Mouse (Mus musculus): ENCODE data around the gene Mpi. TPM values are rescaled to one million over a fixed set of nuclear protein-coding genes. Genes with fewer than 3 reads are reported as not detected.
A peak's percentile ranks its signal among the peaks of the same experiment; 100 is the strongest.

Gene Mpi
- polyA plus RNA-seq (2016; fragmentation: Nextera tagmentation; extraction: Ambion mirVana): 60.0 and 61.3 TPM in 2 replicates

DNA sequence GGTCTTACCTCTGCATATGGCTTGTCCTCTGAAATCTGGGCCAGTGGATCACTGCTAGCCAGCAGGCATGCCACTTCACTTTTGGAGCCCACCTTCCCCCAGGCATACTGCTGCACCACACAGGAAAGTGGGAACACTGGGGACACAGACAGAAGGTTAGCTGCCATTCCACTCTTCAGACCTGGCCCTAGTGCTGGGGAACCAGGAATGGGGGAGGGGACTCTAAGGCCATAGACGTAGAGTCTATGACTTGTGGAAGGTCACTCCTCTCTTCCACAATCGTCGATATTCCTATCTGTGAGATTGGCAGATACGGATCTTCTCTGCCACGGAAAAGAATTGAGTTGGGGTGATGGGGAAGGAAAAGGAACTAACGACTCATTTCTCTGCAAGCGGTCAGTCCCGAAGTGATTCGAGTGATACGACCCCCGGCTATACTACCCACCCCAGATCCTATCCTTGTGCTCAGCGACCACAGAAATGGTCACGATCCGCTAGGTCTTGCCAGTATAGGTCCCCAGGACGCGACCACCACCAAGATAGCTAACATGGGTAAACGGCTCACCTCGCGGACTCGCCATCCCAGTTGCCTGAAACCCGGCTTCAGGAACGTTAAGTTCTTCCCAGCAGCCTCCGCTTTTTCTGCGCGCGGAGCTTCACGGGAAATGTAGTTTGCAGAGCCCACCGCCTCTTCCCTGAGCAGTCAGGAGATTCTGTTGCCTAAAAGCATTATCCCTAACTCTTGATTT, at the start of gene Mpi:
TSS of gene Mpi (minus strand) at position 625 of the 749 bp plus-strand sequence.
- Histone ChIP-seq H3K27me3 (ENCODE audit: low read depth, poor library complexity, severe bottlenecking) (no peaks in the 10 kb centered on the region), H3K36me3 (peaks cover 34% of the 10 kb centered on the region), H3K9me3 (replicated peaks) (no peaks in the 10 kb centered on the region), H3K4me3 (peak within 1 kb of the TSS; percentile 61), H3K4me1 (peaks cover 12% of the 10 kb centered on the region), H3K27ac (peak within 1 kb of the TSS; percentile 73)
- WGBS: under 1% methylated on average over 28 of the region's 28 CpGs
- peak; percentile 74 for DNase-seq (ENCODE audit: low spot score)

GRCm38 (mm10) chr9:57602098-57602497, 49.5 kb upstream of the Mpi start:
- Histone ChIP-seq H3K4me1 (peaks cover 30% of the 10 kb centered on the region), H3K9me3 (replicated peaks) (no peaks in the 10 kb centered on the region), H3K36me3 (no peaks in the 10 kb centered on the region), H3K27ac (no peak overlapping the region), H3K4me3 (no peak overlapping the region), H3K27me3 (ENCODE audit: low read depth, poor library complexity, severe bottlenecking) (peaks cover 24% of the 10 kb centered on the region)
- no peak for DNase-seq (ENCODE audit: low spot score)
- 55% methylated on average over 8 of the region's 8 CpGs for WGBS

DNA sequence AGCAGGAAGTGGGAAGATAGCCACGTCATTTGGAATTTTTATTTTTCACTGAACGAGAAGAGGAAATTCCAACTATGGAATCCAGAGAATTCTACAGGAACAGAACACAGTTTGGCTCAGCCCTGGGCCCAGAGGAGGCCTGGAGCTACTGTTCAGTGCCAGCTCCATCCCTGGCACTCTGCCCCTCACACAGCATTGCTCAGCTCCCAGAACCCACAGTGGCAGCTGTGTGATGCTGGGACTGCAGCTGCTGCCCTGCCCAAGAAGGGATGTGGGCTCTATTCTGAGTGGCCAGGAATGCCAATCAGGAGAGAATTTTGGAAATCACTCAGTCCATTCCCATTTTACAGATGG, 48.8 kb upstream of the Mpi start:
- 62% methylated on average over 2 of the region's 2 CpGs for WGBS
- Histone ChIP-seq H3K36me3 (no peaks in the 10 kb centered on the region), H3K4me1 (peaks cover 29% of the 10 kb centered on the region), H3K27ac (no peak overlapping the region), H3K4me3 (no peak overlapping the region), H3K9me3 (replicated peaks) (no peaks in the 10 kb centered on the region), H3K27me3 (ENCODE audit: low read depth, poor library complexity, severe bottlenecking) (peaks cover 16% of the 10 kb centered on the region)
- no peak for DNase-seq (ENCODE audit: low spot score)

DNA sequence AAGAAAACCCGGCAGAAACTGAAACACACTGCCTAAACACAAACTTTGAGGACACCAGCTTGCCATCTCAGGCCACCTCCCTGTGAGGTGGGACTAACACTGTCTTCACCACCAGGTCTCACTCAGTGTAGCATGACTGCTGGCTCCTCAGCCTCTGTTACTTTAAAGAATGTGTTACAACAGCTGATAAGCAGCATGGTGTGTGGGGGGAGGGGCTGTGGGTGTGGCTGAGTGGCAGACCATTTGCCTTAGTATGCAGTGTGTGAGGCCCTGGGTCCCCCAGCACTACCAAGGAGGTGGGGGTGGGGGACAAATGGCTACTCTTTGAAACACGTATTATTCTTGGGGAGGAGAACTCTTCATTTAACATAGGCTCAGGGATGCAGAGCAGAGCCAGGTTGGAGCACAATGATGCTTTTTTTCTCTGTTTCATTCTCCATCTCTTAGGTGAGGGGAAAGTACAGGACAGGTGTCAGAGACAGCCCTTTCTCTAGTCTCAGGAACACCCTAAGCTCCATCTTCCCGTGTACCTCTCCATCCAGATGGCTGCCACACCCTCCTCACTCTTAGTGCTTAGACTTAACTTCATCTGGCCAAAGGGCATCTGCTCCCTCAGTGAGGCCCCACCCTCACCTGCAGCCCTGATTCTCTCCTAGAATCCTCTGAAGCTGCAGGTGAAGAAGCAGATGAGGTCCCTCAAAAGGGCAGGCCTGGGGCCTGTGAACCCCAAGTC, 48.2 kb upstream of the Mpi start:
- Histone ChIP-seq H3K27me3 (ENCODE audit: low read depth, poor library complexity, severe bottlenecking) (peaks cover 11% of the 10 kb centered on the region), H3K4me1 (peaks cover 24% of the 10 kb centered on the region), H3K27ac (no peak overlapping the region), H3K36me3 (no peaks in the 10 kb centered on the region), H3K4me3 (no peak overlapping the region), H3K9me3 (replicated peaks) (no peaks in the 10 kb centered on the region)
- WGBS: 11% methylated on average over 3 of the region's 3 CpGs
- no peak for DNase-seq (ENCODE audit: low spot score)

GRCm38 (mm10) chr9:57598851-57599563, 46.4 kb upstream of the Mpi start:
- H3K4me1 ChIP-seq: peaks cover 24% of the 10 kb centered on the region
- 56% methylated on average over 8 of the region's 8 CpGs for WGBS

DNA sequence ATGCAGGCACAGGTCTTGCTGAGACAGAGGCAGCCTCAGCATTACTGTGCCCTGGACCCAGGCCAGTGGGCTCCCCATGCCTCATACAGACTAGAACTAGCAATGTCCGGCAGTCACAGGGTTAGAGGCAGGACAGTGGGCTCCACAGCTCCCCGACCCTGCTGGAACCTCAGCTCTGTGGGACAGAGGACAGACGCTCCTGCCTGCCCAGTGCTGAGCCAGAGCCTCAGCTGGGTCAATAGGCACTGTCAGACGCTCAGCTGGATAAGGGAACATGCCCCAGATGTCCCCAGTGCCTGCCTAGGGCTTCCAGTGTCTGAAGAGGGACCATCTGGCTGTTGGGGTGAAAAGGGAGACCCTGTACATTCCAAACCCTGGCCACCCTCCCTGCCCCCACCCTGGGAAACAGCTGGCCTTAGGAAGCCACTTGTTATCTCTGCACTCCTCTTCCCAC, 45.4 kb upstream of the Mpi start:
- H3K27ac ChIP-seq: no peak overlapping the region
- no peaks in the 10 kb centered on the region for H3K27me3 ChIP-seq (ENCODE audit: low read depth, poor library complexity, severe bottlenecking)
- WGBS: 26% methylated on average over 4 of the region's 4 CpGs
- H3K9me3 ChIP-seq (replicated peaks): no peaks in the 10 kb centered on the region
- no peak overlapping the region for H3K4me3 ChIP-seq
- H3K36me3 ChIP-seq: peaks cover 21% of the 10 kb centered on the region
- peaks cover 24% of the 10 kb centered on the region for H3K4me1 ChIP-seq
- DNase-seq (ENCODE audit: low spot score): no peak

More at GRCm38 (mm10) chr9:57598851-57599563, 46.4 kb upstream of the Mpi start:
- H3K27ac ChIP-seq: no peak overlapping the region
- H3K4me3 ChIP-seq: no peak overlapping the region
- DNase-seq (ENCODE audit: low spot score): no peak
- H3K27me3 ChIP-seq (ENCODE audit: low read depth, poor library complexity, severe bottlenecking): no peaks in the 10 kb centered on the region
- H3K9me3 ChIP-seq (replicated peaks): no peaks in the 10 kb centered on the region
- peaks cover 12% of the 10 kb centered on the region for H3K36me3 ChIP-seq

DNA sequence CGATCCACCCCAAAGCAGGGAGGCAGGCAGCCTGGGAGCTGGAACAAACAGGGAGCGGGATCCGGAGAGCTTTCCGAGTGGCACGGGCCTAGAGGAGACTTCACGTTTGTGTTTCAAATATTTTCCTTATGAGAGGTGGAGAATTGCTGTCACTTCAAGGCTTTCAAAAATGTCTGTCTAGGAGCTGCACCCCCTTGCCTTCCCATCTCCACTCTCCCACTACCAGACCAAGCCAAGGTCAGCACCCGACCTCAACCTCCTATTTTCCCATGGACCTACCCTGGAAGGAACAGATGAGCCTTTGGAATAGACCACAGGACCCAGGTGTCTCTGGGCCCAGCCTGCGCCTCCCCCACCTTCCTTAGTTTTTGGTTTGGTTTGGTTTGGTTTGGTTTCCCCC, 44.7 kb upstream of the Mpi start:
- Histone ChIP-seq H3K27me3 (ENCODE audit: low read depth, poor library complexity, severe bottlenecking) (no peaks in the 10 kb centered on the region), H3K27ac (no peak overlapping the region), H3K4me1 (peaks cover 24% of the 10 kb centered on the region), H3K9me3 (replicated peaks) (no peaks in the 10 kb centered on the region), H3K4me3 (no peak overlapping the region), H3K36me3 (peaks cover 22% of the 10 kb centered on the region)
- 90% methylated on average over 8 of the region's 8 CpGs for WGBS
- DNase-seq (ENCODE audit: low spot score): no peak

DNA sequence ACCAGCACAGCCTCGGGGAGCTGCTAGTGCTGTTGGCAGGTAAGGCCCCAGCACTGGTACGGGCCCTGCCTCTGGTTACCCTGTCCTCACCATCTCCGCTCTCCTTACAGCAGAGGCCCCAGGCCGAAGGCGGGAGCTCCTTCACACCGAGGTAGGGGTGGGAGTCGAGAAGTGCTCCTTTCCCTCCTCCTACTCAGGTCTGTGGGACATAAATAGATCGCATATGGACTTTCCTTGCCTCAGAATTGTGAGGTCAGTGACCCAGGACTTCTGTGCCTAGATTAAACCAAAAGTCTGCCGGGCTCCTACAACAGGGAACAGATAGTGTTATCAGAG, 41.6 kb upstream of the Mpi start:
- H3K9me3 ChIP-seq (replicated peaks): no peaks in the 10 kb centered on the region
- no peak for DNase-seq (ENCODE audit: low spot score)
- H3K27ac ChIP-seq: peak overlapping the region; percentile 0; the same call in 1 of the 2 replicates
- 77% methylated on average over 9 of the region's 9 CpGs for WGBS
- H3K4me3 ChIP-seq: no peak overlapping the region
- H3K4me1 ChIP-seq: peaks cover 27% of the 10 kb centered on the region
- H3K27me3 ChIP-seq (ENCODE audit: low read depth, poor library complexity, severe bottlenecking): no peaks in the 10 kb centered on the region
- peaks cover 22% of the 10 kb centered on the region for H3K36me3 ChIP-seq

- 56% methylated on average over 12 of the region's 12 CpGs for WGBS
- H3K27me3 ChIP-seq (ENCODE audit: low read depth, poor library complexity, severe bottlenecking): no peaks in the 10 kb centered on the region
- DNase-seq (ENCODE audit: low spot score): no peak
- peaks cover 22% of the 10 kb centered on the region for H3K36me3 ChIP-seq
- peaks cover 26% of the 10 kb centered on the region for H3K4me1 ChIP-seq
- H3K27ac ChIP-seq: peak overlapping the region; percentile 0; the same call in 1 of the 2 replicates
- no peaks in the 10 kb centered on the region for H3K9me3 ChIP-seq (replicated peaks)
- no peak overlapping the region for H3K4me3 ChIP-seq
These were observed 41.1 kb upstream of the Mpi start for GRCm38 (mm10) chr9:57593454-57594173.

DNA sequence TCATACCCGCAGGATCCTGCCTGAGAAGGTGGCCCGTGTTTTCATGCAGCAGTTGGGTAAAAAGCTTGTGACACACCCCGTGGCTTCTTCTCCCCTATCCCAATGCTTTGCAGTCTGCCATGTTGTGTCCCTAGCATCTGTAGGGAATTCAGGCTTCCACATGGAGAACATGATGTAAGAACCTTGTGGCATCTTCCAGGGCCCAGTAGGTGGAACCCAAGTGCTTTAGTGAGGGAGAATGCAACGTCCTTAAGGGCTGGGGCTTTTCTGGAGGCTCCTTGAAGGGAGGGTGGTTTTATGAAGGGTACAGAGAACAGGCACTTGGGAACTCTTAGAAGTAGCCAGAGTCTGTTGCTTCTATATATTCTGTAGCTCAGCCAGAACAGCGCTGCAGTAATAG, 38.2 kb upstream of the Mpi start:
- DNase-seq (ENCODE audit: low spot score): no peak
- Histone ChIP-seq H3K27ac (no peak overlapping the region), H3K4me3 (0 out of 2 replicates have a peak overlapping the region, but pooled peaks have one; percentile 82), H3K27me3 (ENCODE audit: low read depth, poor library complexity, severe bottlenecking) (no peaks in the 10 kb centered on the region), H3K36me3 (peaks cover 40% of the 10 kb centered on the region), H3K4me1 (peaks cover 22% of the 10 kb centered on the region), H3K9me3 (replicated peaks) (no peaks in the 10 kb centered on the region)
- 36% methylated on average over 5 of the region's 5 CpGs for WGBS

GRCm38 (mm10) chr9:57589224-57590126, 36.9 kb upstream of the Mpi start, which contains the start of gene Ulk3:
Gene Ulk3 (plus strand): TSS chr9:57589452.
- H3K27me3 ChIP-seq (ENCODE audit: low read depth, poor library complexity, severe bottlenecking): no peaks in the 10 kb centered on the region
- H3K4me3 ChIP-seq: peak within 1 kb of the TSS; percentile 82
- H3K9me3 ChIP-seq (replicated peaks): no peaks in the 10 kb centered on the region
- H3K4me1 ChIP-seq: peaks cover 22% of the 10 kb centered on the region
- H3K36me3 ChIP-seq: peaks cover 41% of the 10 kb centered on the region
- DNase-seq (ENCODE audit: low spot score): peak; percentile 80
- under 1% methylated on average over 58 of the region's 58 CpGs for WGBS
- peak within 1 kb of the TSS; percentile 87 for H3K27ac ChIP-seq
